Mouse (Mus musculus) liver, postnatal 0 days (tissue): ENCODE data around the gene Meioc. TPM values are rescaled to one million over a fixed set of nuclear protein-coding genes. Genes with fewer than 3 reads are reported as not detected.
A peak's percentile ranks its signal among the peaks of the same experiment; 100 is the strongest.

ENCODE experiments used
- ATAC-seq: fragments of 200-750 bp; cut with Nextera tagmentation; 2 replicates; pipeline ENCODE4 v1.8.0; 2017; ENCODE audit warnings: mild to moderate bottlenecking, moderate library complexity
- DNase-seq: peaks from one replicate; pipeline ENCODE4 v3.0.0-alpha.2; 2016
- H3K27ac ChIP-seq: fragments of 300-500 bp; sonication (generic); 2 replicates; pipeline ENCODE4 v1.5.1; 2014; ENCODE audit warnings: antibody characterized with exemption, moderate library complexity, mild to moderate bottlenecking, low read depth
- H3K27me3 ChIP-seq: fragments of 300-500 bp; sonication (generic); 2 replicates; pipeline ENCODE4 v1.6.1; 2014; ENCODE audit warnings: low read length, control low read depth, mixed read lengths; ENCODE audit not compliant: insufficient read depth
- H3K36me3 ChIP-seq: fragments of 300-500 bp; sonication (generic); replicated peaks from 2 replicates; pipeline ENCODE4 v1.6.1; 2014; ENCODE audit warnings: mild to moderate bottlenecking, control low read depth, low read length, moderate library complexity, mixed read lengths; ENCODE audit not compliant: insufficient read depth
- H3K4me1 ChIP-seq: fragments of 300-500 bp; sonication (generic); 2 replicates; pipeline ENCODE4 v1.6.1; 2014; ENCODE audit warnings: antibody characterized with exemption, mild to moderate bottlenecking, control low read depth; ENCODE audit not compliant: insufficient read depth
- H3K4me2 ChIP-seq: fragments of 300-500 bp; sonication (generic); 2 replicates; pipeline ENCODE4 v1.6.1; 2014; ENCODE audit warnings: low read depth, mild to moderate bottlenecking, low read length, moderate library complexity, mixed read lengths
- H3K4me3 ChIP-seq: fragments of 300-500 bp; sonication (generic); 2 replicates; pipeline ENCODE4 v1.5.1; 2014; ENCODE audit warnings: low read depth, low read length
- H3K9ac ChIP-seq: fragments of 300-500 bp; sonication (generic); replicated peaks from 2 replicates; pipeline ENCODE4 v1.6.1; 2014; ENCODE audit warnings: mild to moderate bottlenecking, moderate library complexity
- H3K9me3 ChIP-seq: fragments of 300-500 bp; sonication (generic); 2 replicates; pipeline ENCODE4 v1.6.1; 2016; ENCODE audit warnings: mild to moderate bottlenecking, control low read depth, low read length, mixed read lengths
- CTCF ChIP-seq: sonication (generic); IDR thresholded peaks from 2 replicates; pipeline ENCODE4 v1.5.1; 2016; ENCODE audit warnings: antibody characterized with exemption, low read depth
- EP300 ChIP-seq: IDR thresholded peaks from 2 replicates; pipeline ENCODE4 v1.6.1; 2016; ENCODE audit warnings: antibody characterized with exemption, low read depth, mild to moderate bottlenecking
- WGBS: fragments of 180-500 bp; shearing (Covaris S2); extraction: QIAGEN DNeasy Blood & Tissue Kit; methylation state at CpG from one replicate; pipeline ENCODE4 v1.1.7; 2014; ENCODE audit not compliant: insufficient replicate concordance; 5-methylcytosine and 5-hydroxymethylcytosine counted together
- polyA plus RNA-seq: library from polyadenylated mRNA; unstranded; fragments of >200 nt; fragmentation: Nextera tagmentation; extraction: Ambion mirVana; gene quantifications from 2 replicates; pipeline ENCODE4 v1.2.1, GENCODE M21; 2015

Meioc gene
- 0.08 TPM in 1 of 2 replicates, not detected in the other for polyA plus RNA-seq

DNA sequence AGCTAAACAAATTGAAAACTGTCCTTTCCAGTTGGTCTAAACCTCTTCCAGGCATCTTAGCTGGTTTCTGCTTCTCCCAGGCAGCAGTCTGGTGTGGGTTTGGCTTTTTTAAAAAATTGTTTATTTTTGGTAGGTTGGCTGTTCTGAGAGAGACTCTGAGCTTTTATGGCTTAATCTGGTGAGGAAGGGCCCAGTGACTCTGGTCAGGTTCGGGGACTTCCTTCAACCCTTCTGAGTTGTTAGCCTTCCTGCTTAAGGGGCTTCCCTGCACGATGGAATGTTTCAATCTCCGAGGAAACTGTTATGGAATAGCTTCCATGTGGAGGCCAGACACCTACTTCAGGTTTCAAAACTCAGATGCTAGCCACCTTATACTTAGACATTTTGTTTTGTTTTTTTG, at the start of gene Meioc:
Gene Meioc (plus strand): TSS at position 301 of the 400 bp plus-strand sequence.
- ATAC-seq = no peak
- H3K27me3 ChIP-seq = peaks cover 22% of the 10 kb centered on the region
- H3K9ac ChIP-seq = no peak within 1 kb of the TSS
- H3K4me1 ChIP-seq = no peaks in the 10 kb centered on the region
- H3K4me2 ChIP-seq = no peak within 1 kb of the TSS
- no peak within 1 kb of the TSS for H3K27ac ChIP-seq
- no peaks in the 10 kb centered on the region for H3K36me3 ChIP-seq
- no peak for TF ChIP-seq CTCF
- TF ChIP-seq EP300 = no peak
- H3K4me3 ChIP-seq = no peak within 1 kb of the TSS
- H3K9me3 ChIP-seq = peaks cover 6% of the 10 kb centered on the region
- no peak for DNase-seq
- WGBS = 66% methylated on average over 3 of the region's 3 CpGs

GRCm38 (mm10) chr11:102619449-102619848, 44.1 kb upstream of the Meioc start:
- Histone ChIP-seq H3K27me3 (no peaks in the 10 kb centered on the region), H3K9ac (no peak overlapping the region), H3K36me3 (no peaks in the 10 kb centered on the region), H3K4me3 (no peak overlapping the region), H3K4me1 (no peaks in the 10 kb centered on the region), H3K9me3 (no peaks in the 10 kb centered on the region), H3K4me2 (no peak overlapping the region), H3K27ac (no peak overlapping the region)
- TF ChIP-seq CTCF (peak; percentile 41; the same call in 1 of the 2 replicates), EP300 (no peak)
- no peak for ATAC-seq
- no peak for DNase-seq
- 59% methylated on average over 2 of the region's 2 CpGs for WGBS

- TF ChIP-seq CTCF (no peak), EP300 (no peak)
- H3K4me3 ChIP-seq = no peak overlapping the region
- no peaks in the 10 kb centered on the region for H3K4me1 ChIP-seq
- H3K36me3 ChIP-seq = no peaks in the 10 kb centered on the region
- ATAC-seq = no peak
- DNase-seq = no peak
- H3K9ac ChIP-seq = no peak overlapping the region
- WGBS = 39% methylated on average over 17 of the region's 17 CpGs
- H3K4me2 ChIP-seq = no peak overlapping the region
- no peak overlapping the region for H3K27ac ChIP-seq
- no peaks in the 10 kb centered on the region for H3K9me3 ChIP-seq
- H3K27me3 ChIP-seq = no peaks in the 10 kb centered on the region
Observed at GRCm38 (mm10) chr11:102623876-102624789, 39.4 kb upstream of the Meioc start.

GRCm38 (mm10) chr11:102624888-102625407, 38.6 kb upstream of the Meioc start:
- H3K9me3 ChIP-seq = no peaks in the 10 kb centered on the region
- H3K4me1 ChIP-seq = no peaks in the 10 kb centered on the region
- no peaks in the 10 kb centered on the region for H3K27me3 ChIP-seq
- H3K27ac ChIP-seq = no peak overlapping the region
- H3K9ac ChIP-seq = no peak overlapping the region
- WGBS = 61% methylated on average over 14 of the region's 14 CpGs
- no peak overlapping the region for H3K4me2 ChIP-seq
- TF ChIP-seq CTCF = no peak
- no peak for TF ChIP-seq EP300
- no peak for DNase-seq
- no peaks in the 10 kb centered on the region for H3K36me3 ChIP-seq
- ATAC-seq = no peak
- H3K4me3 ChIP-seq = no peak overlapping the region

GRCm38 (mm10) chr11:102627171-102627931, 36.2 kb upstream of the Meioc start:
- Histone ChIP-seq H3K27ac (no peak overlapping the region), H3K9ac (no peak overlapping the region), H3K36me3 (no peaks in the 10 kb centered on the region), H3K9me3 (no peaks in the 10 kb centered on the region), H3K4me2 (no peak overlapping the region), H3K27me3 (0 out of 2 replicates have a peak, but pooled peaks cover 1% of the 10 kb centered on the region), H3K4me3 (no peak overlapping the region), H3K4me1 (no peaks in the 10 kb centered on the region)
- DNase-seq (no peak), ATAC-seq (no peak)
- TF ChIP-seq EP300 = no peak
- TF ChIP-seq CTCF = no peak
- WGBS = 81% methylated on average over 9 of the region's 9 CpGs

DNA sequence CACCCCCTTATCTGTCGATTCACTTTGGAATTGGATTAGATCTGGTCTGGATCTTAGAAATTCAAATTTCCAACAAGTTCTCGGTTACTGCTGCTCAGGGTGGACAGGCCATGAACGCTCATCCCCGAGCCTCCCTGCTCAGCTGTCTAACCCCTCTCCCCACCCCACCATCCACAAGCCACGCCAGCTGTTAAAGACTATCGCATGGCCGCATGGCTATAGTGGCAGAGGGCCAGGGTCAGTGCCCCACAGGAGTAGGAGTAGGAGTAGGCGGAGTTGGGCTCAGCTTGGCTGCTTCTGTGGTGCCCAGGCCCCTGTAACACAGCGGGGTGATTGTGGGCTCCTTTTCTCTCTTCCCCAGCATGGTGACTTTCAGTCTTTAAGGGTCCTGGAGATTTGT, 35.0 kb upstream of the Meioc start:
- ATAC-seq (no peak), DNase-seq (no peak)
- Histone ChIP-seq H3K4me2 (no peak overlapping the region), H3K27ac (no peak overlapping the region), H3K27me3 (0 out of 2 replicates have a peak, but pooled peaks cover 4% of the 10 kb centered on the region), H3K9ac (no peak overlapping the region), H3K4me1 (no peaks in the 10 kb centered on the region), H3K36me3 (no peaks in the 10 kb centered on the region), H3K4me3 (no peak overlapping the region), H3K9me3 (no peaks in the 10 kb centered on the region)
- WGBS = 74% methylated on average over 9 of the region's 9 CpGs
- TF ChIP-seq EP300 (no peak), CTCF (no peak)
